In the genomic region with DNA sequence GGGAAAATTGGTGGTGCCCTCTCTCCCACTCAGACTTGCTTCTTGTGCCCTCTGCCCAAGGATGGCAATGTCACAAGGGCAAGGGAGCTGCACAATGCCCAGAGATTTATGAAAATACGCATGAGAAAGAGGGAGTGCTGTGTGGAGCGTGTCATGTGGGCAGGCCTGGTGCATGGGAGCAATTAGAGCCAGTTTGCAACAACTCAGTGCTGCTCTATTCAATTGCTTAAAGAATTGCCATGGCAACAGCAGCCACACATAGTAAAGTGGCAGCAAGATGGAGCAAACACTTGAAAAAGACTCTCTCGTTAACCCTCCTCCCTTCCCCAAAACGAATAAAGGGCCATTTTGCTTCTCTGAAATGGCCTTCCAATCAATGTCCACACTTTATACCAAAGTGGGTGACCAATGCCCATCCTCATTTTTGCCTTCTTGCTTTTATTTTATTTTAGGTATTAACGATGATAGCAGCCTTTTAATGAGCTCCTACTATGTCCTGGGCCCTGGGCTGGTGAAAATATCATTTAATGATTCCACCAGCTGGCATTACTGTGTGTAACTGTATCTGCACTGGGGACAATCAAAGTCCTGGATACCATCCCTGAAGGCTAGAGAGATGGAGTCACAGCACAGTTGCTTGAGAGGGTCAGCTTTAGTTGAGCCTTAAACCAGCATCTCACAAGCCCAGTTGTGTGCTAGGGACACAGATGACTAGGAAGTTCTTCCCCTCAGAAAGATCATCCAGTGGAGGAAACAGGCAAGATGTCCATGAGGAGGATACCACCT, we compare ENCODE assay signal across 11 mouse cellular contexts.
DNase-seq lines count a peak whose midpoint lies in the region; ATAC-seq lines count a peak whose summit lies in the region.
"Had no signal": no experiment of that assay in that cellular context is flagged by ENCODE, and none has a peak within 500 bp of the region (broad histone marks: within the 10 kb centered on the region; RNA-seq: fewer than 3 reads in every experiment).

No protein-coding gene starts in this region.

- no peaks in the 10 kb centered on the region for H3K36me3 ChIP-seq in embryonic facial prominence, embryonic 11.5 days (replicated peaks; ENCODE audit: control insufficient read depth, insufficient read depth, low read depth, low read length)
- H3K36me3 ChIP-seq in hindbrain, embryonic 15.5 days: no peaks in the 10 kb centered on the region
- no peaks in the 10 kb centered on the region for H3K36me3 ChIP-seq in midbrain, embryonic 15.5 days (replicated peaks)
- H3K36me3 ChIP-seq: liver, embryonic 12.5 days had no signal

- H3K4me3 ChIP-seq in embryonic facial prominence, embryonic 11.5 days (ENCODE audit: low read depth, low read length): no peak overlapping the region
- H3K4me3 ChIP-seq in hindbrain, embryonic 15.5 days: no peak overlapping the region
- no peak overlapping the region for H3K4me3 ChIP-seq in midbrain, embryonic 15.5 days
- H3K4me3 ChIP-seq: liver, embryonic 12.5 days; myocyte had no signal

- no peaks in the 10 kb centered on the region for H3K4me1 ChIP-seq in embryonic facial prominence, embryonic 11.5 days (ENCODE audit: control insufficient read depth, insufficient read depth, low read length)
- peaks cover 11% of the 10 kb centered on the region; the same call in 1 of the 2 replicates for H3K4me1 ChIP-seq in hindbrain, embryonic 15.5 days (replicated peaks)
- peaks cover 11% of the 10 kb centered on the region for H3K4me1 ChIP-seq in midbrain, embryonic 15.5 days
- H3K4me1 ChIP-seq: liver, embryonic 12.5 days had no signal

- WGBS in embryonic facial prominence, embryonic 11.5 days: 56% methylated on average over 5 of the region's 5 CpGs
- 29% methylated on average over 5 of the region's 5 CpGs for WGBS in hindbrain, embryonic 15.5 days
- WGBS in midbrain, embryonic 15.5 days: 32% methylated on average over 5 of the region's 5 CpGs

- no peak overlapping the region for H3K4me2 ChIP-seq in embryonic facial prominence, embryonic 11.5 days (ENCODE audit: low read depth, low read length)
- no peak overlapping the region for H3K4me2 ChIP-seq in hindbrain, embryonic 15.5 days
- no peak overlapping the region for H3K4me2 ChIP-seq in midbrain, embryonic 15.5 days
- H3K4me2 ChIP-seq: liver, embryonic 12.5 days had no signal

- H3K9ac ChIP-seq in embryonic facial prominence, embryonic 11.5 days (replicated peaks; ENCODE audit: low read length): no peak overlapping the region
- H3K9ac ChIP-seq in hindbrain, embryonic 15.5 days: no peak overlapping the region
- no peak overlapping the region for H3K9ac ChIP-seq in midbrain, embryonic 15.5 days
- H3K9ac ChIP-seq: liver, embryonic 12.5 days had no signal

- no peak overlapping the region for H3K27ac ChIP-seq in embryonic facial prominence, embryonic 11.5 days (replicated peaks; ENCODE audit: low read depth, low read length)
- H3K27ac ChIP-seq in hindbrain, embryonic 15.5 days (replicated peaks): no peak overlapping the region
- H3K27ac ChIP-seq in midbrain, embryonic 15.5 days: peak overlapping the region; percentile 60
- H3K27ac ChIP-seq: liver, embryonic 12.5 days had no signal

- no peak; the same call in 1 of the 2 replicates for ATAC-seq in embryonic facial prominence, embryonic 11.5 days (replicated peaks; ENCODE audit: insufficient number of reproducible peaks, low FRiP score, low TSS enrichment, low read depth)
- ATAC-seq in hindbrain, embryonic 15.5 days (ENCODE audit: low FRiP score, low read depth): peak; percentile 80; the same call in 1 of the 2 replicates
- ATAC-seq in midbrain, embryonic 15.5 days (replicated peaks): peak; percentile 83
- no peak for ATAC-seq in megakaryocyte, adult 5-6 weeks (ENCODE audit: poor library complexity, severe bottlenecking)
- ATAC-seq in granulocyte monocyte progenitor cell, adult 5-6 weeks (replicated peaks; ENCODE audit: poor library complexity, severe bottlenecking): no peak
- ATAC-seq: liver, embryonic 12.5 days had no signal

- H3K27me3 ChIP-seq in embryonic facial prominence, embryonic 11.5 days (ENCODE audit: control insufficient read depth, insufficient read depth, low read length): no peaks in the 10 kb centered on the region
- no peaks in the 10 kb centered on the region for H3K27me3 ChIP-seq in hindbrain, embryonic 15.5 days
- H3K27me3 ChIP-seq in midbrain, embryonic 15.5 days (replicated peaks): no peaks in the 10 kb centered on the region
- H3K27me3 ChIP-seq: liver, embryonic 12.5 days had no signal

- H3K9me3 ChIP-seq in embryonic facial prominence, embryonic 11.5 days (replicated peaks; ENCODE audit: control insufficient read depth, low read length): no peaks in the 10 kb centered on the region
- H3K9me3 ChIP-seq in hindbrain, embryonic 15.5 days: no peaks in the 10 kb centered on the region
- no peaks in the 10 kb centered on the region for H3K9me3 ChIP-seq in midbrain, embryonic 15.5 days
- H3K9me3 ChIP-seq: liver, embryonic 12.5 days had no signal

- peak; percentile 84 for DNase-seq in brain, adult 2 months (ENCODE audit: low read depth, low spot score)
- peak; percentile 54 for DNase-seq in embryonic facial prominence, embryonic 11.5 days (ENCODE audit: low spot score)
- no peak for DNase-seq in layer of hippocampus, postnatal 25 days (ENCODE audit: extremely low spot score in 1 of 2, low spot score in 1 of 2)
- no peak for DNase-seq in thymus, postnatal 4 days
- DNase-seq: kidney, adult 8-10 months had no signal

Comparison
In these comparisons a context has a peak if more than half of its experiments do, and no peak if none do; other contexts are left out.
1. DNase-seq: peak in brain, adult 2 months (single experiment) and embryonic facial prominence, embryonic 11.5 days (single experiment); none in layer of hippocampus, postnatal 25 days (0 of 2) and thymus, postnatal 4 days (single experiment).
2. ATAC-seq: peak in hindbrain, embryonic 15.5 days (single experiment) and midbrain, embryonic 15.5 days (single experiment); none in embryonic facial prominence, embryonic 11.5 days (single experiment), megakaryocyte, adult 5-6 weeks (single experiment) and granulocyte monocyte progenitor cell, adult 5-6 weeks (single experiment).